Mouse (Mus musculus): Measurements from ENCODE around the gene Stx1a. TPM values are rescaled to one million over a fixed set of nuclear protein-coding genes. Genes with fewer than 3 reads are reported as not detected.

The Stx1a gene
- polyA plus RNA-seq, 1 experiment from 2014 or later: 12.3 TPM

DNA sequence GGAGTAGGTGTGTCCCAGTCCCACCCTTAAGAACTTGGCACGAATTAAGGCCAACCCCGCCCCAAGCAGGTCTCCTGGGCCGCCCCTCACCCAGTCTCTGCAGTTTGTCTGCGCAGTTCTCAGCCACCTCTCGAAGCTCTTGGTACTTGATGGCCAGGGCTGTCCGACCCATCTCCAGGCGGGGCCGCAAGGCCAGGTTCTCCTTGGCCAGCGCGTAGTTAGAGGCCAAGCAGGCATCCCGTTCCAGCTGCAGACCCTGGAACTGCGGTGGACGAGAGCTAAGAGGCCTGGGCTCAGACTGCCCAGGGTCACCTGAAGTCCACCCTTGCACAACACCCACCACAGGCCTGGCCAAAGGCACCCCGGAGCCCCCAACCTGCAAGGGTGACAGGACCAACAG, 53.1 kb downstream of the Stx1a start:
- H3K4me1 ChIP-seq: peaks cover 24% of the 10 kb centered on the region
- H3K9me3 ChIP-seq: no peaks in the 10 kb centered on the region
- 81% methylated on average over 14 of the region's 14 CpGs for WGBS
- no peaks in the 10 kb centered on the region for H3K36me3 ChIP-seq
- H3K27ac ChIP-seq: no peak overlapping the region
- H3K27me3 ChIP-seq (replicated peaks): no peaks in the 10 kb centered on the region
- no peak overlapping the region for H3K4me2 ChIP-seq
- peak overlapping the region; percentile 74; the same call in 1 of the 2 replicates for H3K4me3 ChIP-seq (replicated peaks)
- no peak overlapping the region for H3K9ac ChIP-seq
- ATAC-seq (ENCODE audit: insufficient read depth, low FRiP score, low read depth): no peak

DNA sequence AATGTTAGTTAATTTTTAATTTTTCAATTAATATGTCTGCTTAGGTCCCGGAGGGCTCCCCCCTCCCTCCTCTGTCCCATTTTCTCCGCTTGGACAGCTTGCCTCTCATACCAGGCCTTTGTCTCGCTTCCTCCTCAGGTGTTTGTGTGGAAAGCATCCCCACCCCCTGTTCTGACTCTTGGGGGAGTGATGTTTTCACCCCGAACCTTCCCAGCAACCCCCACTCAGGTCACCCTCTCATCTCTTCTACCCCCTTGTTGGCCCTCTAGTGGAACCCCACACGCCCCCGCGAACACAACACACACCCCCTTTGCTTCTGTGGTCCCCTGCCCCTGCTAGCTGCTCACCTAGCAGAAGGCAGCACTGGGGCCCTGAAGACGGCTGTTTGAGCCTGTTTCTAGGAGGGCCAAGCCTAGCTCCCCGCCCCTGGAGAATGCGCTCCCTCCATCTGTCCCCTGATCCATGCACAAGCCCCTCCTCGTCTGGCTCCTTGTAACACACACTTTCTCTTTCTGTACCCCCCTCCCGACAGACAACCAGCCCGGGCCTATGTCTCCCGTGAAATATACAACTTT, 53.7 kb downstream of the Stx1a start:
- peak; percentile 25; the same call in 1 of the 2 replicates for ATAC-seq (ENCODE audit: insufficient read depth, low FRiP score, low read depth)
- Histone ChIP-seq H3K4me2 (peak overlapping the region; percentile 94), H3K9ac (0 out of 2 replicates have a peak overlapping the region, but pooled peaks have one; percentile 8), H3K36me3 (no peaks in the 10 kb centered on the region), H3K4me1 (peaks cover 24% of the 10 kb centered on the region), H3K27me3 (replicated peaks) (no peaks in the 10 kb centered on the region), H3K9me3 (no peaks in the 10 kb centered on the region), H3K4me3 (replicated peaks) (peak overlapping the region; percentile 74), H3K27ac (peak overlapping the region; percentile 54)
- 22% methylated on average over 14 of the region's 14 CpGs for WGBS

DNA sequence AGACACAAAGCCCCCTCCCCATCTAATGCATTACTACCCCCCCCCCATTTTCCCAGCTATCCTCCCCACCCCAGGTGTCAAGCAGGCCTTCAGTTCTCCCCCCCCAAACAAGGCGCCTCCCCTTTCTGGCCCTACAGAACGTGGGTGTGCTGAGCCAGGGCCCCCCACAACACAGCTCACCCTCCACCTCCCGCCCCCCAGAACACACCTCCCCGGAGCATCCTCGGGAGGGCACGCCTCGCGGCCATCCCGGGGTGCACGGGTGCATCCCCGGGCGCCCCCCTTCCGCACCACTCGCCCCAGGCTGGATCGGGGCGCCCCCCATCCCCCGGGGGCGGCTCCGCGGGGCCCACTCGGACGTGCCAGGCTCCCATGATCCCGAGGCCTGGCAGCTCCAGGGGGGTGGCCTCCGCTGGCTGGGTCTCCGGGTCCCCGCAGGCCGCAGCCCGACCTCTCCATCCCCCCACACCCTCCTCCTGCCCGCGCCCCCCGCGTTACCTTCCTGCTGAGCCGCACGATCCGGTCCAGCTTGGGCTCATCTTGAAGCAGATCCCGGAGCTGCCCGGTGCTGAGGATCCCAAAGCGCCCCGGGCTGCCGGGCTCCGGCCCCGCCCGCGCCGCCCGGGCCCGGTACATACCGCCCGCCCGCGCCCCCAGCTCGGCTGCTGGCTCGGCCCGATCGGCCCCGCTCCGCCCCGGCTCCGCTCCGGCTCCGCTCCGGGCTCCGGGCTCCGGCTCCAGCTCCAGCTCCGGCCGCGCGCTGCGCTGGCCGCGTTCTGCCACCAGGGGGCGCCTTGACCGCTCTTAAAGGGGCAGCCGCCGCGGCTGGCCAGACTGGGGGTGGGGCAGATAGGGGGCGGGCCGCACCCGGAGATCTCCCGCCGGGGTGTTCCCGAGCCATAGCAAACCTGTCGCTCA, 54.5 kb downstream of the Stx1a start, which contains the start of gene Vps37d:
Gene Vps37d (minus strand): TSS at position 703 of the 918 bp plus-strand sequence.
- WGBS: under 1% methylated on average over 79 of the region's 83 CpGs
- Histone ChIP-seq H3K36me3 (no peaks in the 10 kb centered on the region), H3K9me3 (no peaks in the 10 kb centered on the region), H3K27ac (peak within 1 kb of the TSS; percentile 73), H3K4me1 (peaks cover 24% of the 10 kb centered on the region), H3K4me2 (peak within 1 kb of the TSS; percentile 94), H3K27me3 (replicated peaks) (no peaks in the 10 kb centered on the region), H3K4me3 (replicated peaks) (peak within 1 kb of the TSS; percentile 74), H3K9ac (peak within 1 kb of the TSS; percentile 85)
- peak; percentile 75 for ATAC-seq (ENCODE audit: insufficient read depth, low FRiP score, low read depth)

DNA sequence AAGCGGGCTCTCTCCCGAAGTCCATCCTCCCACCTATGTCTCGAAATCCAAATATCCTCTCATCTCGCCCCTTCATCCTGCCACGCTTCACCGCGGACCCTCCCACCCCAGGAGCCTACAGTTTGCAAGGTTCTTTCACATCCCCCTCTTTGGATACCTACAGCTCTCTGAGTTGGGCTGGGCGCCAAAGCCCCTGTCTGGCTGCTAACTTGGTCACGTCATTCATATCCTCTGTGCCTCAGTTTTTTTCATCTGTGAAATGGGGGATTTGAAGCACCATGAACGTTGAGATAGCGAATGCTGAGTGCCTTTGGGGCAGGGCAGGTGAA, 55.2 kb downstream of the Stx1a start:
- H3K4me3 ChIP-seq (replicated peaks): peak overlapping the region; percentile 74
- no peaks in the 10 kb centered on the region for H3K27me3 ChIP-seq (replicated peaks)
- no peak overlapping the region for H3K9ac ChIP-seq
- no peaks in the 10 kb centered on the region for H3K9me3 ChIP-seq
- H3K4me1 ChIP-seq: peaks cover 22% of the 10 kb centered on the region
- WGBS: 0% methylated on average over 11 of the region's 11 CpGs
- no peaks in the 10 kb centered on the region for H3K36me3 ChIP-seq
- peak overlapping the region; percentile 94 for H3K4me2 ChIP-seq
- no peak overlapping the region for H3K27ac ChIP-seq
- ATAC-seq (ENCODE audit: insufficient read depth, low FRiP score, low read depth): 0 out of 2 replicates have a peak, but pooled peaks have one; percentile 3

DNA sequence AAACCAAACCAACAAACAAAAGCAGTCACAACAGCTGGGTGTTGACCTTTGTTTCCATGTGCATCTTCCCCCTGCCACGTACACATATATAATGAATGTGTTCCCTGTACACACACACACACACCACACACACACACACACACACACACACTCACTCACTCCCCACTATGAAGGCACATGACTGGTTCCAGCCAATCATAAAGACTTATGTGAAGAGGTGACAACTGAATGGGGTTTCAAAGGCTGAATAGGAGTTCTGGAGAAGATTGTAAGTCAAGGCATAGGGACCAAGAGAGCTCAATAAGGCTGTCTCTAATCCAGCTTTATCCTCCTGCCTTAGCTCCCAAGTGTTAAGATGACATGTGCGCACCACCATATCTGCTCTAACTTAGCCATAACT, 56.3 kb downstream of the Stx1a start:
- 89% methylated on average over 2 of the region's 2 CpGs for WGBS
- no peak overlapping the region for H3K4me3 ChIP-seq (replicated peaks)
- ATAC-seq (ENCODE audit: insufficient read depth, low FRiP score, low read depth): no peak
- H3K36me3 ChIP-seq: no peaks in the 10 kb centered on the region
- no peaks in the 10 kb centered on the region for H3K27me3 ChIP-seq (replicated peaks)
- no peak overlapping the region for H3K4me2 ChIP-seq
- H3K27ac ChIP-seq: no peak overlapping the region
- H3K9me3 ChIP-seq: no peaks in the 10 kb centered on the region
- peaks cover 17% of the 10 kb centered on the region for H3K4me1 ChIP-seq
- H3K9ac ChIP-seq: no peak overlapping the region

DNA sequence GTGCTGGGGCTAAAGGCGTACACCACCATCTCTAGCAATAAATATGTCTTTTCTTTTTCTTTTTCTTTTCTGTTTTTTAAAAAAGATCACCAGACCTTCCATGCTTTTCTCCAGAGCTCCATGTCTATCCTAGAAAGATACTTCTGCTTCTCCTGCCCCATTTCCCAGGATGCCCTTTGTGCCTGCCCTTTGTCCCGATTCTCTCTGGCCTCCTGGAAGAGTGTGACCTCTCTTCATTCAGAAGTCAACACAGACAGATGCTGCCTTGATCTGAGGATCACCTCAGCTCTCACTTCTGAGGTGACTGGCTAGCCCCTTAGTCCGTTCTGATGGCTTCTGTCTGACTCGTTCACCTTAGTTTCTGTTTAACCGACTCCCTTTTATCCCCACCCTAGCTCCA, 57.3 kb downstream of the Stx1a start:
- Histone ChIP-seq H3K4me1 (peaks cover 17% of the 10 kb centered on the region), H3K36me3 (no peaks in the 10 kb centered on the region), H3K27ac (no peak overlapping the region), H3K9me3 (no peaks in the 10 kb centered on the region), H3K4me2 (no peak overlapping the region), H3K4me3 (replicated peaks) (no peak overlapping the region), H3K9ac (no peak overlapping the region), H3K27me3 (replicated peaks) (no peaks in the 10 kb centered on the region)
- no peak for ATAC-seq (ENCODE audit: insufficient read depth, low FRiP score, low read depth)
- 78% methylated on average over 5 of the region's 5 CpGs for WGBS

DNA sequence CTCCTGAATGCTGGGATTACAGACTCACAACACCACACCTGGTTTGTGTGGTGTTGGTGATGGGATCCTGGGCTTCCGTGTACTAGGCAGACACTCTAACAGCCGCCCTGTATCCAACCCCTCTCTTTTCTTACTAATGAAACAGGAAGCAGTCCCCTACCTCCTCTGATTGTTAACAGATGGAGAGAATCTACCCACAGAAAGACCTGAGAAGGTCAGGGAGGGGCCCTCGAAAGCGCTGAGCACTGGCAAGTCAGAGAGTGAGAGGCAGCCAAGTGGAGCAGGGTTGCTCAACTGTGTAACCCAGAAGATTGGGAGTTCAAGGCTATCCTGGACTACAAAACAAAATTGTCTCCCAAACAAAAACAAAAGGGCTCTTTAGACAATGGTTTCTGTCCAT, 63.6 kb downstream of the Stx1a start:
- Histone ChIP-seq H3K9me3 (no peaks in the 10 kb centered on the region), H3K4me1 (peaks cover 7% of the 10 kb centered on the region), H3K9ac (no peak overlapping the region), H3K4me2 (no peak overlapping the region), H3K36me3 (no peaks in the 10 kb centered on the region), H3K27ac (no peak overlapping the region), H3K27me3 (replicated peaks) (peaks cover 32% of the 10 kb centered on the region), H3K4me3 (replicated peaks) (no peak overlapping the region)
- ATAC-seq (ENCODE audit: insufficient read depth, low FRiP score, low read depth): no peak
- WGBS: 55% methylated on average over 4 of the region's 4 CpGs

DNA sequence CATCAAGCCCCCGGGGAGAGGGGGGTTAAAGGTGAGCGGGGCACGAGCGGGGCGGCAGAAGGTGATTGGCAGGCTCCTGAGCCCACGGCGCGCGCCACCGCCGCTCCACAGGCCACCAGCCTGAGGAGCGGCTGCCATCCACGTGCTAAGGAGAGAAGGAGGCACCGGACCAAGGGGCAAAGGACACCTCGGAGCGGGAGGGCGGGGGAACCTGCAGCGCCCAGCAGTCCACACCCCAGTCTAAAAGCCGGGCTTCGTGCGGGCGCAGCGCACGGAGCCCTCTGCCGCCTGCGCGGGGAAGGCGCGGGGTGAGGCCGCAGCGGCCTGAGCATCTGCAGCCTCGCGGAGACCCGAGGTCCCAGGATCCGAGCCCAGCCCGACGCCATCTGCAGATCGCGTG, 66.4 kb downstream of the Stx1a start, which contains the start of gene Mlxipl:
Gene Mlxipl (plus strand): TSS at position 238 of the 400 bp plus-strand sequence.
- Histone ChIP-seq H3K4me3 (replicated peaks) (peak within 1 kb of the TSS; percentile 14; the same call in 1 of the 2 replicates), H3K9me3 (no peaks in the 10 kb centered on the region), H3K4me1 (peaks cover 7% of the 10 kb centered on the region), H3K36me3 (no peaks in the 10 kb centered on the region), H3K4me2 (peak within 1 kb of the TSS; percentile 46), H3K9ac (no peak within 1 kb of the TSS), H3K27me3 (replicated peaks) (peaks cover 36% of the 10 kb centered on the region), H3K27ac (no peak within 1 kb of the TSS)
- ATAC-seq (ENCODE audit: insufficient read depth, low FRiP score, low read depth): no peak
- 1% methylated on average over 38 of the region's 39 CpGs for WGBS

Other genes with a start within 250 kb of the Stx1a start
- not detected in 2 replicates for gene Tmem270, start 116.7 kb upstream of the Stx1a start, polyA plus RNA-seq (2015; fragmentation: Nextera tagmentation; extraction: Ambion mirVana)
- 7.9 and 22.3 TPM in 2 replicates for gene Cldn13, start 108.0 kb upstream of the Stx1a start, polyA plus RNA-seq (2015; fragmentation: Nextera tagmentation; extraction: Ambion mirVana)
- gene Mettl27, start 91.1 kb upstream of the Stx1a start, polyA plus RNA-seq (2015; fragmentation: Nextera tagmentation; extraction: Ambion mirVana): 20.9 and 21.0 TPM in 2 replicates
- 54.5 and 58.6 TPM in 2 replicates for gene Cldn4, start 76.5 kb upstream of the Stx1a start, polyA plus RNA-seq (2015; fragmentation: Nextera tagmentation; extraction: Ambion mirVana)
- 120 and 147 TPM in 2 replicates for gene Cldn3, start 37.3 kb upstream of the Stx1a start, polyA plus RNA-seq (2015; fragmentation: Nextera tagmentation; extraction: Ambion mirVana)
- gene Abhd11, start 14.3 kb upstream of the Stx1a start, polyA plus RNA-seq (2015; fragmentation: Nextera tagmentation; extraction: Ambion mirVana): 70.9 and 78.9 TPM in 2 replicates
- gene Dnajc30, start 40.7 kb downstream of the Stx1a start, polyA plus RNA-seq (2015; fragmentation: Nextera tagmentation; extraction: Ambion mirVana): 28.9 and 33.5 TPM in 2 replicates
- 98.6 and 112 TPM in 2 replicates for gene Bud23, start 41.5 kb downstream of the Stx1a start, polyA plus RNA-seq (2015; fragmentation: Nextera tagmentation; extraction: Ambion mirVana)
- gene Vps37d, start 54.8 kb downstream of the Stx1a start, polyA plus RNA-seq (2015; fragmentation: Nextera tagmentation; extraction: Ambion mirVana): 7.3 and 7.6 TPM in 2 replicates
- 5.8 and 7.5 TPM in 2 replicates for gene Mlxipl, start 66.4 kb downstream of the Stx1a start, polyA plus RNA-seq (2015; fragmentation: Nextera tagmentation; extraction: Ambion mirVana)
- gene Tbl2, start 126.2 kb downstream of the Stx1a start, polyA plus RNA-seq (2015; fragmentation: Nextera tagmentation; extraction: Ambion mirVana): 20.9 and 27.0 TPM in 2 replicates
- 48.4 and 56.0 TPM in 2 replicates for gene Bcl7b, start 144.8 kb downstream of the Stx1a start, polyA plus RNA-seq (2015; fragmentation: Nextera tagmentation; extraction: Ambion mirVana)
- gene Baz1b, start 163.8 kb downstream of the Stx1a start, polyA plus RNA-seq (2015; fragmentation: Nextera tagmentation; extraction: Ambion mirVana): 37.3 and 40.1 TPM in 2 replicates
- 0.90 and 1.4 TPM in 2 replicates for gene Fzd9, start 227.7 kb downstream of the Stx1a start, polyA plus RNA-seq (2015; fragmentation: Nextera tagmentation; extraction: Ambion mirVana)